Mouse (Mus musculus) MEL (cell line): Measurements from ENCODE around the gene Acp2.

Experiments
- CTCF ChIP-seq, 3 experiments: IDR thresholded peaks in 2 of 3; conservative IDR thresholded peaks in 1 of 3; 2 replicates each; pipeline ENCODE4 v1.5.1; 2011 to 2012; ENCODE audit warnings: low read length in 3 of 3, low read depth in 2 of 3, mild to moderate bottlenecking in 2 of 3, improper control_type of control experiment in 1 of 3, inconsistent platforms in 1 of 3, mixed read lengths in 1 of 3, moderate library complexity in 1 of 3; ENCODE audit not compliant: control insufficient read depth in 1 of 3, insufficient read depth in 1 of 3, poor library complexity in 1 of 3, severe bottlenecking in 1 of 3
- EP300 ChIP-seq, 2 experiments: IDR thresholded peaks; 2 replicates each; pipeline ENCODE4 v1.6.1; 2011; ENCODE audit warnings: improper control_type of control experiment in 2 of 2, low read length in 2 of 2, low read depth in 1 of 2, mild to moderate bottlenecking in 1 of 2
- HCFC1 ChIP-seq: IDR thresholded peaks from 2 replicates; pipeline ENCODE4 v1.6.1; 2012; ENCODE audit warnings: low read depth, mild to moderate bottlenecking, inconsistent platforms, low read length, improper control_type of control experiment, moderate library complexity
- NELFE ChIP-seq: IDR thresholded peaks from 2 replicates; pipeline ENCODE4 v1.6.1; 2011; ENCODE audit warnings: low read depth, low read length, improper control_type of control experiment
- POLR2A ChIP-seq, 2 experiments: IDR thresholded peaks; 2 replicates each; pipeline ENCODE4 v1.6.1; 2011 to 2012; ENCODE audit warnings: low read length in 2 of 2, mild to moderate bottlenecking in 2 of 2, control low read depth in 1 of 2, improper control_type of control experiment in 1 of 2, low read depth in 1 of 2, moderate library complexity in 1 of 2; ENCODE audit not compliant: control insufficient read depth in 1 of 2, insufficient read depth in 1 of 2, poor library complexity in 1 of 2
- TAL1 ChIP-seq: IDR thresholded peaks from 2 replicates; pipeline ENCODE4 v1.6.1; 2012; ENCODE audit warnings: mild to moderate bottlenecking, inconsistent platforms, low read length, moderate library complexity, mixed read lengths
- TBP ChIP-seq: IDR thresholded peaks from 2 replicates; pipeline ENCODE4 v1.8.0; 2011; ENCODE audit warnings: low read depth, low read length, improper control_type of control experiment
- ZNF384 ChIP-seq: IDR thresholded peaks from 2 replicates; pipeline ENCODE4 v1.6.1; 2012; ENCODE audit warnings: low read depth, mild to moderate bottlenecking, inconsistent platforms, low read length, improper control_type of control experiment

GRCm38 (mm10) chr2:91163532-91163931 is 39.2 kb upstream of the Acp2 start:
- TF ChIP-seq ZNF384 (no peak), NELFE (no peak), POLR2A (IDR thresholded peaks at IDR 0.05; ENCODE audit: control insufficient read depth in 1 of 2, insufficient read depth in 1 of 2, low read depth in 1 of 2, low read length in 2 of 2, poor library complexity in 1 of 2) (no peak), HCFC1 (no peak), TBP (no peak), CTCF (IDR thresholded peaks at IDR 0.05 in 2 of 3, conservative IDR thresholded peaks at IDR 0.05 in 1 of 3; ENCODE audit: control insufficient read depth in 1 of 3, insufficient read depth in 1 of 3, low read depth in 2 of 3, low read length in 3 of 3, poor library complexity in 1 of 3, severe bottlenecking in 1 of 3) (no peak), TAL1 (no peak), EP300 (IDR thresholded peaks at IDR 0.05; ENCODE audit: low read depth in 1 of 2, low read length in 2 of 2) (no peak)
